Mouse (Mus musculus) frontal cortex, adult 2 months (tissue): Measurements from ENCODE around the gene Tmem236. TPM values are rescaled to one million over a fixed set of nuclear protein-coding genes. Genes with fewer than 3 reads are reported as not detected.

Experiments
- DNase-seq, 2 experiments: peaks; one replicate each; pipeline ENCODE4 v3.0.0; 2022; ENCODE audit warnings: low spot score in 1 of 2; ENCODE audit errors: extremely low spot score in 1 of 2
- polyA plus RNA-seq: library from polyadenylated mRNA; depleted of rRNA; stranded (reverse); fragments of >200 nt; gene quantifications from 2 replicates; pipeline ENCODE4 v1.2.3, GENCODE M21; 2012; rRNA removed

Tmem236 gene
- polyA plus RNA-seq, 1 experiment = 0.46 TPM

GRCm38 (mm10) chr2:14244157-14244556, 69.8 kb downstream of the Tmem236 start:
- DNase-seq = no peak

- no peak for DNase-seq
These were observed 70.3 kb downstream of the Tmem236 start for GRCm38 (mm10) chr2:14244668-14245067.

GRCm38 (mm10) chr2:14249839-14250564, 75.7 kb downstream of the Tmem236 start:
- DNase-seq = no peak

GRCm38 (mm10) chr2:14251938-14252337, 77.6 kb downstream of the Tmem236 start:
- DNase-seq = no peak

GRCm38 (mm10) chr2:14258345-14258850, 84.1 kb downstream of the Tmem236 start:
- no peak for DNase-seq

- DNase-seq = no peak
These were observed 87.8 kb downstream of the Tmem236 start for GRCm38 (mm10) chr2:14262090-14262489.

- no peak for DNase-seq
These were observed 94.8 kb downstream of the Tmem236 start for GRCm38 (mm10) chr2:14269160-14269559.

Other genes starting within 250 kb of the Tmem236 start
- 29.9 and 35.4 TPM in 2 replicates for gene Hacd1, start 118.4 kb upstream of the Tmem236 start, polyA plus RNA-seq
- 55.6 and 64.6 TPM in 2 replicates for gene Stam, start 100.4 kb upstream of the Tmem236 start, polyA plus RNA-seq
- gene Mrc1, start 54.9 kb downstream of the Tmem236 start, polyA plus RNA-seq = 2.0 and 2.6 TPM in 2 replicates
- gene Slc39a12, start 213.8 kb downstream of the Tmem236 start, polyA plus RNA-seq = 36.7 and 43.9 TPM in 2 replicates